Mouse (Mus musculus) embryonic facial prominence, embryonic 14.5 days (tissue): Measurements from ENCODE around the gene Esrrg. TPM values are rescaled to one million over a fixed set of nuclear protein-coding genes. Genes with fewer than 3 reads are reported as not detected.

ENCODE experiments used
- ATAC-seq: fragments of 200-750 bp; cut with Nextera tagmentation; 2 replicates; pipeline ENCODE4 v1.8.0; 2017; ENCODE audit warnings: low read depth, moderate number of reproducible peaks, moderate TSS enrichment
- DNase-seq: peaks from one replicate; pipeline ENCODE4 v3.0.0-alpha.2; 2015; ENCODE audit warnings: low spot score
- H3K27ac ChIP-seq: fragments of 300-500 bp; sonication (generic); replicated peaks from 2 replicates; pipeline ENCODE4 v1.5.1; 2014; ENCODE audit warnings: low read depth, mild to moderate bottlenecking, low read length, moderate library complexity
- H3K27me3 ChIP-seq: fragments of 300-500 bp; sonication (generic); replicated peaks from 2 replicates; pipeline ENCODE4 v1.6.1; 2014; ENCODE audit warnings: low read length; ENCODE audit not compliant: control insufficient read depth, insufficient read depth
- H3K36me3 ChIP-seq: fragments of 300-500 bp; sonication (generic); 2 replicates; pipeline ENCODE4 v1.6.1; 2014; ENCODE audit warnings: low read length, mixed read lengths; ENCODE audit not compliant: control insufficient read depth, insufficient read depth
- H3K4me1 ChIP-seq: fragments of 300-500 bp; sonication (generic); 2 replicates; pipeline ENCODE4 v1.6.1; 2014; ENCODE audit warnings: antibody characterized with exemption, low read length; ENCODE audit not compliant: control insufficient read depth, insufficient read depth
- H3K4me2 ChIP-seq: fragments of 300-500 bp; sonication (generic); 2 replicates; pipeline ENCODE4 v1.6.1; 2014; ENCODE audit warnings: low read depth, mild to moderate bottlenecking, low read length, moderate library complexity, mixed read lengths
- H3K4me3 ChIP-seq: fragments of 300-500 bp; sonication (generic); 2 replicates; pipeline ENCODE4 v1.5.1; 2014; ENCODE audit warnings: low read depth, mild to moderate bottlenecking, low read length
- H3K9ac ChIP-seq: fragments of 300-500 bp; sonication (generic); 2 replicates; pipeline ENCODE4 v1.6.1; 2014; ENCODE audit warnings: low read depth, mild to moderate bottlenecking, low read length, moderate library complexity, mixed read lengths
- H3K9me3 ChIP-seq: fragments of 300-500 bp; sonication (generic); 2 replicates; pipeline ENCODE4 v1.6.1; 2016; ENCODE audit warnings: low read length; ENCODE audit not compliant: control insufficient read depth
- WGBS: fragments of 180-500 bp; shearing (Covaris S2); extraction: QIAGEN DNeasy Blood & Tissue Kit; methylation state at CpG from one replicate; pipeline ENCODE4 v1.1.7; 2014; 5-methylcytosine and 5-hydroxymethylcytosine counted together
- polyA plus RNA-seq: library from polyadenylated mRNA; unstranded; fragments of >200 nt; fragmentation: Nextera tagmentation; extraction: Ambion mirVana; gene quantifications from 2 replicates; pipeline ENCODE4 v1.2.1, GENCODE M21; 2014

Gene Esrrg
- polyA plus RNA-seq, 1 experiment from 2014 or later, result 3.1 TPM

DNA sequence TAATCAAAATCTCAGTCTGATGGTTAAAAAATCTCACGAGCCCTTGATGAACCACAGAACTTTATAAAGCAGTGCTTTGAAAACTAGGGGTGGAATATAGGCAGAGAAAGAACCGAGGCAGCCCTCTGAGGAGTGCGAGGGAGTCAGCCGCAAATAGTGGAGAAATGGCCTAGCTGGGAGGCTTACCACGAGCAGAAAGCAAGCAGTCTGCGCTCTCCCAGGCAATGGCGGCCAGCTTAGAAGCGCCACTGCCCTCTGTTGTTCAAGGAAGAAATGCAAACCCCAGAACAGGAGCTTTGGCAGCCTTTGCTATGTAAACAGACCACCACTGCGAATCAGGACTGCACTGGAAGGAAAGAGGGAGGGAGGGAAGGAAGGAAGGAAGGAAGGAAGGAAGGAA lies 365.8 kb downstream of the Esrrg start:
- H3K9ac ChIP-seq, result no peak overlapping the region
- H3K4me3 ChIP-seq, result no peak overlapping the region
- ATAC-seq (peak; percentile 74; the same call in 1 of the 2 replicates), DNase-seq (peak; percentile 90)
- H3K4me1 ChIP-seq, result no peaks in the 10 kb centered on the region
- no peaks in the 10 kb centered on the region for H3K9me3 ChIP-seq
- 7% methylated on average over 9 of the region's 9 CpGs for WGBS
- H3K36me3 ChIP-seq, result no peaks in the 10 kb centered on the region
- no peak overlapping the region for H3K4me2 ChIP-seq
- no peak overlapping the region for H3K27ac ChIP-seq
- no peaks in the 10 kb centered on the region for H3K27me3 ChIP-seq

DNA sequence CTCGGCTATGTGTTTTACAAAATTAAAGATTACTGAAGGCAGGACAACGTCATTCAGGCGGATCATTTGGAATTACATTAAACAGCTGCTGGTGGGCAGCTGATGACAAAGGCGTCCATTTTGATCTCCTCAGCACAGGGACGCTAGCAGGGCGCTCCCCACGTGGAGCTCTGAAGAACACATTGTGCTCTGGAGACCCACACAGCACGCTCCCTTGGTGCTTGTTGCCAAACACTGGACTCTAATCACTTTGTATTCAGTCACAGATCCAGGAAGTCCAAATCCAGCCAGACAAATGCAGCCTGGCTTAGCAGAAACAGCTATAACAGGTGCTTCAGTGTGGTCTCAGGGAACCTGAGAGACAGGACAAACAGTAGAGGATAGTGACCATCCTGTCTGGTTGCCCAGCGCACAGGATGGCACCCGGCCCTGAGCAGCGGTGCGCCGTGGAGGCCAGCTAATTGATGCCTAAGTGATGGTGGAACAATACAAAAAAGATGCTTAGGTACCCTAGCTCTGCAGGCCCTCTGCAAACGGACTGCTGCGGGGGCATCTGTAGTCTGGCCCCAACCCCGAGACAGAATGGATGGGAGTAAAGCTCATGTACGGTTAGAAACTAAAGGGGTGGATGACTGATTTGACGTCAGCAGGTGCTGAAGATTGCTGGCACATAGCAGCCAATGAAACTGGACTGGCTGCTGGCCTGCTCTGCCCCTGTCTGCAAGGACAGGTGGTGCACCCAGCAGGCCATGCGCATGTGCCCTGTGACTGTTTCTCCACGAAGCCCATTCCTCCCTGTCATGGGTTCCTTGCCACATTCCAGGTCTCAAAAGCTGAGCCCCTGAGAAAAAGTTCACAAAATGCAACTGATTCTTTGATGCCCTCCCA lies 367.1 kb downstream of the Esrrg start:
- Histone ChIP-seq H3K4me3 (no peak overlapping the region), H3K36me3 (no peaks in the 10 kb centered on the region), H3K4me2 (no peak overlapping the region), H3K27ac (no peak overlapping the region), H3K4me1 (no peaks in the 10 kb centered on the region), H3K27me3 (no peaks in the 10 kb centered on the region), H3K9ac (no peak overlapping the region), H3K9me3 (no peaks in the 10 kb centered on the region)
- ATAC-seq (no peak), DNase-seq (peak; percentile 19)
- 83% methylated on average over 20 of the region's 20 CpGs for WGBS

DNA sequence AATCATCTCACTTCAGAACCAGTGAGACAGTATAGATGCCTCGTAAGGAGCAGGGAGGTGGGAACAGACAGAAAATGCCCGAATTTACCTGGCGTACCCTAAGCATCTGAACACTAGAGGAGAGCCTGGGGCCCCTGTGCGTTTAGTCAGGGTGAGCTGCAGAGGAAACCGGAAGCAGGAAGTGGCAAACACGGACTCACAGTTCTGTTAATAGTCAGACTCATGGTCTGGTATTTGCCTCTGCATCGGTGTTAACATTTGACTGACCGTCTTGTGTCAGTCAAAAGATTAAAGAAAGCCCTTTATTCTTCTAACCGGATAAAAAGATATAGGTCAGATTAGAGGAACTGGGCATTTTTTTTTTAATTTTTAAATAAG lies 367.8 kb downstream of the Esrrg start:
- Histone ChIP-seq H3K9ac (no peak overlapping the region), H3K9me3 (no peaks in the 10 kb centered on the region), H3K4me3 (no peak overlapping the region), H3K4me1 (no peaks in the 10 kb centered on the region), H3K27ac (no peak overlapping the region), H3K4me2 (no peak overlapping the region), H3K27me3 (no peaks in the 10 kb centered on the region), H3K36me3 (no peaks in the 10 kb centered on the region)
- ATAC-seq (no peak), DNase-seq (no peak)
- 75% methylated on average over 9 of the region's 9 CpGs for WGBS

DNA sequence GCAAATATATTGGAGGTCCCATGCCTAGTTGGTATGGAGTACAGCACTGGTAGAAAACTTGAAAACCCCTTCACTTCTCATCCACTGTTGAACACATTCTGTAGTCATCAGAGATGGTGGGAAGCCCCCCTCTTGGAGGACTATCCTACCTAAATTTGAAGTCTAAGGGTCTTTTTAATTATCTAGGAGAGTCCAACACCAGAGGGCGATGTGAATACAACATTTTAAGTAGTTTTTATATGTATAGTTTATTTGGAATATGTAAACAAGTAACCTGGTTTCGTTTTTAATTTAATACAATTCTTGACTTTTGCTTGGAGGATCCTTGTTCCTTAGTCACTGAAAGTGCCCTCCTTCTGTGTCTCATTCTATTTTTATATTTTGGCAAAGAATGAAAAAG lies 372.4 kb downstream of the Esrrg start:
- 67% methylated on average over 2 of the region's 2 CpGs for WGBS
- Histone ChIP-seq H3K36me3 (no peaks in the 10 kb centered on the region), H3K4me2 (no peak overlapping the region), H3K27me3 (no peaks in the 10 kb centered on the region), H3K4me1 (no peaks in the 10 kb centered on the region), H3K4me3 (no peak overlapping the region), H3K9me3 (no peaks in the 10 kb centered on the region), H3K9ac (no peak overlapping the region), H3K27ac (no peak overlapping the region)
- DNase-seq, result peak; percentile 48
- no peak for ATAC-seq

GRCm38 (mm10) chr1:187983177-187983576 lies 374.6 kb downstream of the Esrrg start:
- no peaks in the 10 kb centered on the region for H3K4me1 ChIP-seq
- no peaks in the 10 kb centered on the region for H3K36me3 ChIP-seq
- no peak overlapping the region for H3K9ac ChIP-seq
- H3K27me3 ChIP-seq, result no peaks in the 10 kb centered on the region
- no peak overlapping the region for H3K27ac ChIP-seq
- ATAC-seq, result no peak
- H3K9me3 ChIP-seq, result no peaks in the 10 kb centered on the region
- no peak overlapping the region for H3K4me2 ChIP-seq
- no peak overlapping the region for H3K4me3 ChIP-seq
- 31% methylated on average over 4 of the region's 4 CpGs for WGBS
- DNase-seq, result no peak

- no peaks in the 10 kb centered on the region for H3K9me3 ChIP-seq
- no peak overlapping the region for H3K27ac ChIP-seq
- H3K4me3 ChIP-seq, result no peak overlapping the region
- no peaks in the 10 kb centered on the region for H3K36me3 ChIP-seq
- H3K4me2 ChIP-seq, result no peak overlapping the region
- H3K4me1 ChIP-seq, result no peaks in the 10 kb centered on the region
- no peak for ATAC-seq
- no peaks in the 10 kb centered on the region for H3K27me3 ChIP-seq
- no peak overlapping the region for H3K9ac ChIP-seq
- no peak for DNase-seq
Measured at GRCm38 (mm10) chr1:187990161-187990560, 381.6 kb downstream of the Esrrg start.

DNA sequence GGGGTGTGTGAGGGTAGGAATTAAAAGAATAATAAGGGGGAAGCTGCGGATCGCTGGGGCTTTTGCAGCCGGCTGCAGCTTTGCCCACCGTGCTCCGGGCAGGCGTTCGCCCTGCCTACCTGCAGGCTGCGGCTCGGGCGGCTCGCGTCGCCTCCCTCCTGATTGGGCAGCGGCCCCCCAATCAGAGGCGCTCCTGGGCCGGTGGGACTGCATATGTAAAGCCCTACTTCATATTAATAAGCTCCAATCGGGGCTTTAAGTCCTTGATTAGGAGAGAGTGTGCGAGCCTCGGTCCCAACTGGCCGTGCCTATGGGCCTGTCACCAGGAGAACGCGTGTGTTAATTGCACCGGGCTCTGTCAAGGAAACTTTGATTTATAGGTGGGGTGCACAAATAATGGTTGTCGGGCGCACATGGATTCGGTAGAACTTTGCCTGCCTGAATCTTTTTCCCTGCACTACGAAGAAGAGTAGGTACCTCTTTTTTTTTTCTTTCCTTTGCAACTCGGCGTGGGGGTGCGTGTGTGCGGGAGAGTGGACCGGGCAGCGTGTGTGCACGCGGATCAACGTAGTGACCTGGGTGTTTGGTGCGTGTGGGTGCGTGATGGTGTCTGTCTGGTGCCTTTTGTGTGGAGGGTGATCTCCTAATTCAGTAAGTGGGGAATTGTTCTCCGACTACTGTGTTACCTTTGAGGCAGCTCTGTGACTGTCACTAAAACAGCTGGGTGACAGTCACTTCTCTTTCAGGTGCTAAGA lies 389.2 kb downstream of the Esrrg start:
- Histone ChIP-seq H3K27ac (no peak overlapping the region), H3K36me3 (no peaks in the 10 kb centered on the region), H3K27me3 (peaks cover 15% of the 10 kb centered on the region), H3K4me3 (peak overlapping the region; percentile 44), H3K9ac (peak overlapping the region; percentile 28), H3K4me1 (no peaks in the 10 kb centered on the region), H3K4me2 (peak overlapping the region; percentile 85), H3K9me3 (no peaks in the 10 kb centered on the region)
- under 1% methylated on average over 39 of the region's 39 CpGs for WGBS
- DNase-seq (peak; percentile 92), ATAC-seq (peak; percentile 98)

DNA sequence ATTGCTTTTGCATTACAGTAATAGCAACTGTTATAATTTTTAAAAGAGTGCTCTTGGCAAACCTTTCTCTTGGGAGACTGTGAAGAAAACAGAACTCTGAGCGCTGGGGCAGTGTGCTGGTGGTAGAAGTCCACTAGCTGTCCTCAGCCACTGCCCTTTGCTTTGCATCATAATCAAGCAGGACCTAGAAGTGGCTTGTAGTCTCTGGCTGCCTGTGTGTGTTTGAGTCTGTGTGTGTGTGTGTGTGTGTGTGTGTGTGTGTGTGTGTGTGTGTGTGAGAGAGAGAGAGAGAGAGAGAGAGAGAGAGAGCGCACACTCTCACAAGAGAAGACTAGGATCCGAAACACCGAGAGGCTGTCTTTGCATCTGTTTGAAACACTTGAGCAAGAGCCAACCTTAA lies 390.5 kb downstream of the Esrrg start:
- 66% methylated on average over 4 of the region's 4 CpGs for WGBS
- ATAC-seq, result no peak

More for the DNA sequence above, 390.5 kb downstream of the Esrrg start:
- H3K4me1 ChIP-seq, result no peaks in the 10 kb centered on the region
- DNase-seq, result no peak
- no peaks in the 10 kb centered on the region for H3K36me3 ChIP-seq
- no peak overlapping the region for H3K4me3 ChIP-seq
- no peaks in the 10 kb centered on the region for H3K9me3 ChIP-seq
- peaks cover 15% of the 10 kb centered on the region for H3K27me3 ChIP-seq
- no peak overlapping the region for H3K4me2 ChIP-seq
- H3K9ac ChIP-seq, result no peak overlapping the region
- no peak overlapping the region for H3K27ac ChIP-seq
